Mouse (Mus musculus) ES-Bruce4 (cell line): ENCODE measurements around the gene Nabp1. TPM values are rescaled to one million over a fixed set of nuclear protein-coding genes. Genes with fewer than 3 reads are reported as not detected.
A peak's percentile ranks its signal among the peaks of the same experiment; 100 is the strongest.

Source experiments
- H3K27ac ChIP-seq: 2 replicates; pipeline ENCODE4 v1.5.1; 2012; ENCODE audit warnings: low read length, inconsistent platforms; ENCODE audit not compliant: insufficient read depth
- H3K27me3 ChIP-seq: 2 replicates; pipeline ENCODE4 v1.6.1; 2012; ENCODE audit warnings: mild to moderate bottlenecking, low read length, inconsistent platforms; ENCODE audit not compliant: control insufficient read depth, poor library complexity, insufficient read depth, severe bottlenecking
- H3K36me3 ChIP-seq: 2 replicates; pipeline ENCODE4 v1.6.1; 2012; ENCODE audit warnings: inconsistent platforms, mild to moderate bottlenecking, low read length, moderate library complexity; ENCODE audit not compliant: control insufficient read depth, poor library complexity, insufficient read depth, severe bottlenecking
- H3K4me1 ChIP-seq: one replicate; pipeline ENCODE4 v1.8.1; 2011; ENCODE audit warnings: low read length; ENCODE audit not compliant: control insufficient read depth, insufficient read depth
- H3K4me3 ChIP-seq: 2 replicates; pipeline ENCODE4 v1.5.1; 2011; ENCODE audit warnings: low read depth, mild to moderate bottlenecking, low read length
- H3K9ac ChIP-seq: 2 replicates; pipeline ENCODE4 v1.6.1; 2012; ENCODE audit warnings: low read depth, mild to moderate bottlenecking, inconsistent platforms; ENCODE audit not compliant: poor library complexity, severe bottlenecking
- H3K9me3 ChIP-seq: replicated peaks from 2 replicates; pipeline ENCODE4 v1.6.1; 2012; ENCODE audit warnings: mild to moderate bottlenecking, low read length, inconsistent platforms; ENCODE audit not compliant: control insufficient read depth, poor library complexity, insufficient read depth, severe bottlenecking
- CTCF ChIP-seq: IDR thresholded peaks from one replicate; pipeline ENCODE4 v1.8.1; 2011; ENCODE audit warnings: low read depth, low read length
- EP300 ChIP-seq: IDR thresholded peaks from 2 replicates; pipeline ENCODE4 v1.6.1; 2011; ENCODE audit warnings: low read depth, low read length; ENCODE audit not compliant: insufficient read depth
- POLR2A ChIP-seq: IDR thresholded peaks from one replicate; pipeline ENCODE4 v1.8.1; 2011; ENCODE audit warnings: low read length; ENCODE audit not compliant: insufficient read depth
- polyA plus RNA-seq: library from polyadenylated mRNA; stranded (reverse); fragments of >200 nt; gene quantifications from 2 replicates; pipeline ENCODE4 v1.2.4, GENCODE M21; 2011; ENCODE audit warnings: low read depth; ENCODE audit not compliant: missing spikeins, insufficient read depth, insufficient read length

Gene Nabp1
- polyA plus RNA-seq, 1 experiment = 145 TPM

DNA sequence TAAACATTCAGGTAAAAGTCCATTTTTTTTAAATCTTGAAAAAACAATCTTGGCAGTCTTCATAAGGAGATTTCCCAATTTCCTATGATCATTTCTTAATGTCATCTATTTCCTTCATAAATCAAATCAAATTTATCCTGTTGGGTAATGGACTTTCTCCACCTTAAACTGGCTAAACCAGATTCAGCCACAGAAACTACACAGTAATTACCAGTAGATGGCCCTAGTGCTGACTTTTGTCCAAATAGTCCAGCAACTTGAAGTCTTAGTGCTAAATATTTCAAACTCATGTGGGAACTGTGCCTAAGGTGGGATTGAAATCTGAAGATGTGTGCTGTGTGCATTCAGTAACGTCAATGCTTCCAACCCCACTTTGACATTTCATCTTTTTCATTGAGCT, 11.8 kb downstream of the Nabp1 start:
- H3K9ac ChIP-seq = no peak overlapping the region
- no peaks in the 10 kb centered on the region for H3K4me1 ChIP-seq
- no peaks in the 10 kb centered on the region for H3K9me3 ChIP-seq
- H3K36me3 ChIP-seq = peaks cover 24% of the 10 kb centered on the region
- H3K27me3 ChIP-seq = no peaks in the 10 kb centered on the region
- TF ChIP-seq EP300 (no peak), POLR2A (no peak), CTCF (no peak)
- H3K4me3 ChIP-seq = no peak overlapping the region
- no peak overlapping the region for H3K27ac ChIP-seq

DNA sequence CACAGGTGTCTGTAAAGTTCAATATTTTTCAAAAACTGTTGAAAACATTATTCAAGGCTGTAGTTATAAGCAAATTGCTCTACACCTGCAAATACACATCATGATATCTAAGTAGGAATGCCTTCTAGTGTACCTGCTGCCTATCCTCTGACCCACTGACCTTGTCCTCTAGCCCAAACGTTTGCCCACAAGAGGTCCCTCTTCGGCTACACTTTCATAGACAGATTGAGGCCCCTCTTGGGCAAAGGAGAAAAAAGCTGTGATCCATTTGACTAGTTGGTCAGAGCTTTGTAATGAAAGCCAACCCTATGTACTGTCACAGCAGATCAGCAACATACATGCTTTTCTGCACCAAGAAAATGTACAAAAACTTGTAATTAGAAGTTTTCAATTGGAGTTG, 12.9 kb downstream of the Nabp1 start:
- no peak overlapping the region for H3K4me3 ChIP-seq
- H3K27me3 ChIP-seq = no peaks in the 10 kb centered on the region
- no peak overlapping the region for H3K27ac ChIP-seq
- no peaks in the 10 kb centered on the region for H3K4me1 ChIP-seq
- TF ChIP-seq EP300 = no peak
- peak; percentile 33 for TF ChIP-seq CTCF
- no peaks in the 10 kb centered on the region for H3K9me3 ChIP-seq
- H3K36me3 ChIP-seq = peaks cover 15% of the 10 kb centered on the region
- no peak overlapping the region for H3K9ac ChIP-seq

DNA sequence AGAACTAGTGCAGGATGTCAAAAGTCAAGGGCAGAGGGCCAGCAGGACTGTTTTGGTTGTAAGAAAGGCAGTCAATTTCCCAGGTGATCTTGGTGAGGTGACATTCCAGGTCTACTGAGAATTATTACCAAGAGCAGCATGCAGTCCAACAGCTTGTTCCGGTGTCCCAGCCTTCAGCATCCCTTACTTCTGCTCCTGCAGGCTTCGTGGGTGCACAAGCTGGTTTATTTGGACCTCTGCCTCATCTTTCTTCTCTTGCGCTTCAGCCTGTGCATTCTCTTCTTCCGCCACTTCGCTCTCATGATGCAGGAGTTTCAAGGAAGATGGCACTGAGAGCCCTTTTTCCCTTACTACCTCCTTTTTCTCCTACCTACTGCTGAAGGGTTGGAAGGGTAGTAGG, 15.2 kb downstream of the Nabp1 start:
- TF ChIP-seq EP300 = no peak
- TF ChIP-seq CTCF = no peak
- no peak for TF ChIP-seq POLR2A
- H3K36me3 ChIP-seq = peaks cover 3% of the 10 kb centered on the region
- H3K27ac ChIP-seq = no peak overlapping the region
- H3K9me3 ChIP-seq = no peaks in the 10 kb centered on the region
- no peak overlapping the region for H3K9ac ChIP-seq
- no peaks in the 10 kb centered on the region for H3K27me3 ChIP-seq
- no peaks in the 10 kb centered on the region for H3K4me1 ChIP-seq
- H3K4me3 ChIP-seq = no peak overlapping the region

DNA sequence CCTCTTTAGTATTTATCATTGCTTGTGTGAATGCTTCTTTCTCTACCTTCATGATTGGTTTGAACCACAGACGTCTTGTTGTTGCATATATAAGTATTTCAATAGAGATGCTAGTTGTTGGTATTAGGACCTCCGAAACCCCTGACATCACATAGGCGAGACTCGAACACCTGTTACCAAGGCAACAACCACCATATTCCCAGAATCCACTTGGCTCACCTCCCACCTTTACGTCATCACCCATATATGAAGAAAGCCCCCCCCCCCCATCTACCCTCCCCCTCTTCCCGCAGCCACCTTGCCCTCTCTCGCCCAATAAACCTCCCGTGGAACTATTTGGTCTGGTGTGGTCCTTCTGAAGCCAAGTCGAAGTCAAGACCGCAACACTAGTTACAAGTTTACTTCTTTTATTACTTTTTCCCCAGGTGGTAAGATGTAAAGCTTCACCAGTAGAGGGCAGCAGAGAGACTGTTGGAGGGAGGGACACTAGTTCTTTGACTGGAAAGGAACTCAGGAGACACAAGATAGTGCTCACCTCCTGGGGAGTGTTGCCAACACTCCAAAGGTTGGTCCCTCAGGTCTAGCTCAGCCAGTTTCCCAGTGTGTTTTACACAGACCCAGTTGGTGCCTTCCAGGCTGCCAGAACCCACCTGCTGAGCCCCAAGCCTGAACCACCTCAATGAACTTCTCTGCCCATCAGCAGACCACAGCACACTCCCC, 19.3 kb downstream of the Nabp1 start:
- no peaks in the 10 kb centered on the region for H3K36me3 ChIP-seq
- peak overlapping the region; percentile 55 for H3K4me3 ChIP-seq
- H3K9ac ChIP-seq = no peak overlapping the region
- no peak overlapping the region for H3K27ac ChIP-seq
- H3K9me3 ChIP-seq = no peaks in the 10 kb centered on the region
- TF ChIP-seq CTCF (peak; percentile 8), POLR2A (no peak), EP300 (no peak)
- H3K4me1 ChIP-seq = no peaks in the 10 kb centered on the region
- no peaks in the 10 kb centered on the region for H3K27me3 ChIP-seq

DNA sequence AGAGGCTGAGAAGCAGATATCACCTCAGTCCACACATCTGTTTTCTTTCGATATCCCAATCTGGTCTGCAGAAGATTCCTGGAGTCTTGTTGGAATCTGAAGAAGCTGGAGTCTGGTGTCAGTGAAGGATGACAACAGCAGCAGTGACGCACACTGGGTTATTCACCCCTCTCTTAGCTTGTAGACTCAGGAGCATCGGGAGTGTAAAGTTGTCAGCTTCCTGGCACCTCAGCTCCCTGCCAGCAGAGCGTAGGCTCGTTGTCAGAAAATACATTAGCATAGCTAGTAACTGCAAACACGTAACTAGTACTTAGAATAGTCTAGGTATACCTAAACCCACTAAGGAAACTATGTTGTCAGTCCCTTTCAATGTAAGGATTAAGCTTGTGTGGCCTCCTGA, 20.1 kb downstream of the Nabp1 start:
- TF ChIP-seq EP300 = no peak
- no peak for TF ChIP-seq CTCF
- TF ChIP-seq POLR2A = no peak
- no peaks in the 10 kb centered on the region for H3K4me1 ChIP-seq
- no peak overlapping the region for H3K9ac ChIP-seq
- no peaks in the 10 kb centered on the region for H3K36me3 ChIP-seq
- H3K27ac ChIP-seq = no peak overlapping the region
- H3K4me3 ChIP-seq = no peak overlapping the region
- H3K27me3 ChIP-seq = no peaks in the 10 kb centered on the region
- H3K9me3 ChIP-seq = no peaks in the 10 kb centered on the region

DNA sequence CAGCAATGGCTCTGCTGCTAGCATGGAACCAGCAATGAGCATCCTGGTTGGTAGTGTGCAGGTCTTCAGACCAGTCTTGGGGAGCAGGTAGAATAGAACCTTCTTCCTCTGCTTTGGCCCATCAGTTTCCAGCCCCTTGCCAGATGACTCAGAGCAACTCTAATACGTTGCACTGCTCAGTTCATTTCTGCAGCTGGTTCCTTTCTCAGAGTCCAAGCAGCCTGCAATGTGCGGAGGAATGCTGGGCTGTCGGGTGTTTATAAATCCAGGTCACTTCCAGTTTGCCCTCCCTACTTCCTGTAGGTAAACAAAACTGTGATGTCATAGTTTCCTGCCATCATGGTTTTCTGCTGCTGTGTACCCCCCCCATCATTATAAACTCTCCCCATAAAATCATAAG, 21.0 kb downstream of the Nabp1 start:
- Histone ChIP-seq H3K9me3 (no peaks in the 10 kb centered on the region), H3K27ac (no peak overlapping the region), H3K36me3 (no peaks in the 10 kb centered on the region), H3K4me3 (no peak overlapping the region), H3K27me3 (no peaks in the 10 kb centered on the region), H3K4me1 (no peaks in the 10 kb centered on the region), H3K9ac (no peak overlapping the region)
- TF ChIP-seq EP300 (no peak), POLR2A (no peak), CTCF (no peak)
